Mouse (Mus musculus) lung, embryonic 14.5 days (tissue): ENCODE data around the gene Twnk. TPM values are rescaled to one million over a fixed set of nuclear protein-coding genes. Genes with fewer than 3 reads are reported as not detected.
A peak's percentile ranks its signal among the peaks of the same experiment; 100 is the strongest.

Source experiments
- ATAC-seq: fragments of 200-750 bp; cut with Nextera tagmentation; 2 replicates; pipeline ENCODE4 v1.8.0; 2017; ENCODE audit warnings: mild to moderate bottlenecking, moderate TSS enrichment, moderate library complexity; ENCODE audit not compliant: insufficient read depth
- DNase-seq: peaks from one replicate; pipeline ENCODE4 v3.0.0-alpha.2; 2015
- H3K27ac ChIP-seq: fragments of 300-500 bp; sonication (generic); 2 replicates; pipeline ENCODE4 v1.5.1; 2014; ENCODE audit warnings: low read depth, mild to moderate bottlenecking, moderate library complexity
- H3K27me3 ChIP-seq: fragments of 300-500 bp; sonication (generic); 2 replicates; pipeline ENCODE4 v1.6.1; 2014; ENCODE audit warnings: low read length, control low read depth; ENCODE audit not compliant: insufficient read depth
- H3K36me3 ChIP-seq: fragments of 300-500 bp; sonication (generic); 2 replicates; pipeline ENCODE4 v1.6.1; 2014; ENCODE audit warnings: control low read depth; ENCODE audit not compliant: insufficient read depth
- H3K4me1 ChIP-seq: fragments of 300-500 bp; sonication (generic); 2 replicates; pipeline ENCODE4 v1.6.1; 2014; ENCODE audit warnings: antibody characterized with exemption, control low read depth; ENCODE audit not compliant: insufficient read depth
- H3K4me2 ChIP-seq: fragments of 300-500 bp; sonication (generic); 2 replicates; pipeline ENCODE4 v1.6.1; 2014; ENCODE audit warnings: mild to moderate bottlenecking
- H3K4me3 ChIP-seq: fragments of 300-500 bp; sonication (generic); 2 replicates; pipeline ENCODE4 v1.5.1; 2014; ENCODE audit warnings: low read depth, low read length
- H3K9ac ChIP-seq: fragments of 300-500 bp; sonication (generic); 2 replicates; pipeline ENCODE4 v1.6.1; 2014
- H3K9me3 ChIP-seq: fragments of 300-500 bp; sonication (generic); 2 replicates; pipeline ENCODE4 v1.6.1; 2016; ENCODE audit warnings: low read depth, low read length, control low read depth
- CTCF ChIP-seq: IDR thresholded peaks from 2 replicates; pipeline ENCODE4 v1.5.1; 2016; ENCODE audit warnings: antibody characterized with exemption, low read depth
- WGBS: fragments of 180-500 bp; shearing (Covaris S2); extraction: QIAGEN DNeasy Blood & Tissue Kit; methylation state at CpG from one replicate; pipeline ENCODE4 v1.1.7; 2014; 5-methylcytosine and 5-hydroxymethylcytosine counted together
- polyA plus RNA-seq: library from polyadenylated mRNA; unstranded; fragments of >200 nt; fragmentation: Nextera tagmentation; extraction: Ambion mirVana; gene quantifications from 2 replicates; pipeline ENCODE4 v1.2.1, GENCODE M21; 2014

Twnk gene
- polyA plus RNA-seq, 1 experiment from 2014 or later: 14.8 TPM

- Histone ChIP-seq H3K36me3 (peaks cover 18% of the 10 kb centered on the region), H3K4me1 (peaks cover 36% of the 10 kb centered on the region), H3K4me3 (peak overlapping the region; percentile 64), H3K4me2 (peak overlapping the region; percentile 97), H3K27ac (peak overlapping the region; percentile 99), H3K27me3 (no peaks in the 10 kb centered on the region), H3K9ac (peak overlapping the region; percentile 91), H3K9me3 (no peaks in the 10 kb centered on the region)
- DNase-seq: peak; percentile 90
- peak; percentile 47 for ATAC-seq
- under 1% methylated on average over 24 of the region's 27 CpGs for WGBS
- peak; percentile 63 for TF ChIP-seq CTCF
These were observed 11.8 kb downstream of the Twnk start for GRCm38 (mm10) chr19:45017216-45017771.

- no peak for TF ChIP-seq CTCF
- Histone ChIP-seq H3K9me3 (no peaks in the 10 kb centered on the region), H3K4me3 (peak overlapping the region; percentile 64), H3K9ac (peak overlapping the region; percentile 91), H3K4me1 (peaks cover 36% of the 10 kb centered on the region), H3K27ac (peak overlapping the region; percentile 99), H3K27me3 (no peaks in the 10 kb centered on the region), H3K4me2 (peak overlapping the region; percentile 97), H3K36me3 (peaks cover 22% of the 10 kb centered on the region)
- ATAC-seq (peak; percentile 61), DNase-seq (peak; percentile 92)
- WGBS: under 1% methylated on average over 48 of the region's 48 CpGs
These were observed 12.4 kb downstream of the Twnk start for GRCm38 (mm10) chr19:45017909-45018308.

GRCm38 (mm10) chr19:45018351-45018831 lies 12.9 kb downstream of the Twnk start:
- H3K4me1 ChIP-seq: peaks cover 36% of the 10 kb centered on the region
- TF ChIP-seq CTCF: no peak
- WGBS: 0% methylated on average over 13 of the region's 13 CpGs
- peak overlapping the region; percentile 64 for H3K4me3 ChIP-seq
- H3K4me2 ChIP-seq: peak overlapping the region; percentile 97
- peak; percentile 3; the same call in 1 of the 2 replicates for ATAC-seq
- peak overlapping the region; percentile 91 for H3K9ac ChIP-seq
- no peaks in the 10 kb centered on the region for H3K27me3 ChIP-seq
- H3K27ac ChIP-seq: peak overlapping the region; percentile 99
- no peaks in the 10 kb centered on the region for H3K9me3 ChIP-seq
- DNase-seq: peak; percentile 63
- peaks cover 26% of the 10 kb centered on the region for H3K36me3 ChIP-seq

- Histone ChIP-seq H3K4me1 (peaks cover 25% of the 10 kb centered on the region), H3K36me3 (peaks cover 44% of the 10 kb centered on the region), H3K9me3 (no peaks in the 10 kb centered on the region), H3K4me3 (peak overlapping the region; percentile 6; the same call in 1 of the 2 replicates), H3K9ac (0 out of 2 replicates have a peak overlapping the region, but pooled peaks have one; percentile 23), H3K27ac (no peak overlapping the region), H3K27me3 (no peaks in the 10 kb centered on the region), H3K4me2 (peak overlapping the region; percentile 97)
- ATAC-seq (no peak), DNase-seq (peak; percentile 60)
- TF ChIP-seq CTCF: no peak
- 51% methylated on average over 6 of the region's 6 CpGs for WGBS
These were observed 14.9 kb downstream of the Twnk start for GRCm38 (mm10) chr19:45020348-45020747.

GRCm38 (mm10) chr19:45021362-45021761 lies 15.9 kb downstream of the Twnk start:
- Histone ChIP-seq H3K27me3 (no peaks in the 10 kb centered on the region), H3K27ac (no peak overlapping the region), H3K4me2 (no peak overlapping the region), H3K4me1 (peaks cover 25% of the 10 kb centered on the region), H3K4me3 (no peak overlapping the region), H3K9me3 (no peaks in the 10 kb centered on the region), H3K36me3 (peaks cover 54% of the 10 kb centered on the region), H3K9ac (no peak overlapping the region; the same call in 1 of the 2 replicates)
- DNase-seq (no peak), ATAC-seq (no peak)
- 84% methylated on average over 15 of the region's 15 CpGs for WGBS
- TF ChIP-seq CTCF: no peak

GRCm38 (mm10) chr19:45023993-45024392 lies 18.5 kb downstream of the Twnk start:
- whole genome bisulfite sequencing: 75% methylated on average over 11 of the region's 11 CpGs
- no peak for DNase-seq
- no peaks in the 10 kb centered on the region for H3K9me3 ChIP-seq
- H3K27me3 ChIP-seq: no peaks in the 10 kb centered on the region
- H3K4me2 ChIP-seq: no peak overlapping the region
- peaks cover 23% of the 10 kb centered on the region for H3K4me1 ChIP-seq
- ATAC-seq: no peak
- H3K4me3 ChIP-seq: no peak overlapping the region
- no peak for TF ChIP-seq CTCF
- peaks cover 76% of the 10 kb centered on the region for H3K36me3 ChIP-seq
- no peak overlapping the region for H3K27ac ChIP-seq
- H3K9ac ChIP-seq: no peak overlapping the region

- peaks cover 16% of the 10 kb centered on the region for H3K4me1 ChIP-seq
These were observed 19.3 kb downstream of the Twnk start for GRCm38 (mm10) chr19:45024775-45025174.

More at GRCm38 (mm10) chr19:45024775-45025174, 19.3 kb downstream of the Twnk start:
- Histone ChIP-seq H3K36me3 (peaks cover 74% of the 10 kb centered on the region), H3K4me3 (no peak overlapping the region), H3K9ac (no peak overlapping the region), H3K27ac (no peak overlapping the region), H3K27me3 (no peaks in the 10 kb centered on the region), H3K4me2 (no peak overlapping the region), H3K9me3 (no peaks in the 10 kb centered on the region)
- no peak for TF ChIP-seq CTCF
- no peak for ATAC-seq
- peak; percentile 39 for DNase-seq
- WGBS: 83% methylated on average over 20 of the region's 20 CpGs
